Mouse (Mus musculus) small intestine, adult 2 months (tissue): ENCODE results near the gene Rap1gap2.

ENCODE experiments used
- CTCF ChIP-seq: fragments of 200-500 bp; IDR thresholded peaks from 2 replicates; pipeline ENCODE4 v1.5.1; 2012; ENCODE audit warnings: low read depth, mild to moderate bottlenecking, control low read depth, inconsistent platforms, low read length, moderate library complexity, mixed read lengths; ENCODE audit not compliant: insufficient replicate concordance, insufficient read length; ENCODE audit errors: extremely low read depth
- POLR2A ChIP-seq: fragments of 200-500 bp; IDR thresholded peaks from 2 replicates; pipeline ENCODE4 v1.6.1; 2012; ENCODE audit warnings: low read depth, mild to moderate bottlenecking, control low read depth, inconsistent platforms, low read length, moderate library complexity

GRCm38 (mm10) chr11:74536140-74536842, 74.4 kb downstream of the Rap1gap2 start:
- no peak for TF ChIP-seq CTCF
- TF ChIP-seq POLR2A = no peak
